8 mouse cellular contexts compared by ENCODE assay signal in the genomic region with DNA sequence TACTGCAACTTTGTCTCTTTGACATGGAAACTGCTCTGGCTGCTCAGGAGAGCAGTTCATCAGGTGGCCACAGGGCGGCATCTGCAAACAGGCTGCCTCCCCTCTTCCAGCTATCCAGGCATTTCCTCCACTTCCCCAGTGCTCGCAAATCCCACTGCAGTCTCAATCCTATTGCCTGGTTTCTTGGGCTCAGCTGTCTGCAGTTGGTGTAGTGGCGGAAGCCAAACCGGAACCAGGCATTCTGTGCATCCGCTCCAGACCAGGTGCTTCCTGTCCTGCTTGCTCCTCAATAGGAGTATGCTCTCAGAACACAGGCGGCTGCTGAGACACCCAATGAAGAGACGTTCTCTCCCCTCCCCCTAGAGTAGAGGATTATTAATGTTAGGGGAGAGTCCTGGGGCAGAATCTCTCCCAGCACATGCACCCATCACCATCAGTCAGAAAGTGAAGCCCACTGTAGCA. TPM values are rescaled to one million over a fixed set of nuclear protein-coding genes. Genes with fewer than 3 reads are reported as not detected.
A peak's percentile ranks its signal among the peaks of the same experiment; 100 is the strongest.
DNase-seq lines count a peak whose midpoint lies in the region; ATAC-seq and TF ChIP-seq lines count a peak whose summit lies in the region.

No protein-coding gene starts in this region.

- no peak overlapping the region for H3K4me3 ChIP-seq in cortical plate, adult 2 months (ENCODE audit: insufficient read depth, low read length)
- no peak overlapping the region for H3K4me3 ChIP-seq in intestine, embryonic 15.5 days (replicated peaks)
- no peak overlapping the region for H3K4me3 ChIP-seq in limb, embryonic 15.5 days
- H3K4me3 ChIP-seq in midbrain, postnatal 0 days (ENCODE audit: low read depth, low read length), result no peak overlapping the region

- TF ChIP-seq CTCF in cortical plate, adult 2 months (IDR thresholded peaks at IDR 0.05; ENCODE audit: extremely low read depth, insufficient read depth, low read length), result peak; percentile 66
- peak; percentile 75 for TF ChIP-seq CTCF in midbrain, postnatal 0 days (IDR thresholded peaks at IDR 0.05)

- H3K9me3 ChIP-seq in intestine, embryonic 15.5 days, result no peaks in the 10 kb centered on the region
- no peaks in the 10 kb centered on the region for H3K9me3 ChIP-seq in limb, embryonic 15.5 days
- no peaks in the 10 kb centered on the region for H3K9me3 ChIP-seq in midbrain, postnatal 0 days (ENCODE audit: low read length)

- peak; percentile 15; the same call in 1 of the 2 replicates for ATAC-seq in intestine, embryonic 15.5 days
- no peak for ATAC-seq in limb, embryonic 15.5 days (ENCODE audit: insufficient number of reproducible peaks, low FRiP score, low TSS enrichment, low read depth)
- peak; percentile 20; the same call in 1 of the 2 replicates for ATAC-seq in midbrain, postnatal 0 days (ENCODE audit: low FRiP score)

- H3K27ac ChIP-seq in cortical plate, adult 2 months (ENCODE audit: insufficient read depth, low read length), result no peak overlapping the region
- peak overlapping the region; percentile 37; the same call in 1 of the 2 replicates for H3K27ac ChIP-seq in intestine, embryonic 15.5 days
- peak overlapping the region; percentile 83 for H3K27ac ChIP-seq in limb, embryonic 15.5 days
- H3K27ac ChIP-seq in midbrain, postnatal 0 days (ENCODE audit: low read depth, low read length), result peak overlapping the region; percentile 38

- H3K9ac ChIP-seq in intestine, embryonic 15.5 days, result no peak overlapping the region
- H3K9ac ChIP-seq in limb, embryonic 15.5 days, result no peak overlapping the region
- no peak overlapping the region for H3K9ac ChIP-seq in midbrain, postnatal 0 days (replicated peaks; ENCODE audit: low read length, poor library complexity, severe bottlenecking)

- peaks cover 40% of the 10 kb centered on the region for H3K27me3 ChIP-seq in intestine, embryonic 15.5 days (replicated peaks)
- peaks cover 21% of the 10 kb centered on the region for H3K27me3 ChIP-seq in limb, embryonic 15.5 days
- H3K27me3 ChIP-seq in midbrain, postnatal 0 days (ENCODE audit: insufficient read depth, low read length), result peaks cover 31% of the 10 kb centered on the region

- no peak for TF ChIP-seq POLR2A in cortical plate, adult 2 months (IDR thresholded peaks at IDR 0.05; ENCODE audit: extremely low read depth, insufficient read depth, low read length)

- 56% methylated on average over 7 of the region's 7 CpGs for WGBS in intestine, embryonic 15.5 days
- 40% methylated on average over 7 of the region's 7 CpGs for WGBS in limb, embryonic 15.5 days
- 61% methylated on average over 7 of the region's 7 CpGs for WGBS in midbrain, postnatal 0 days

- DNase-seq in right cerebral cortex, adult 18-20 months, result peak; percentile 56
- no peak for DNase-seq in right cerebral cortex, postnatal 36 days (ENCODE audit: low spot score in 2 of 2)
- peak; percentile 72 for DNase-seq in gastrocnemius, postnatal 25 days
- peak; percentile 70 for DNase-seq in midbrain, postnatal 0 days (ENCODE audit: low spot score)
- peak; percentile 72 to 78 for DNase-seq in thymus, postnatal 36 days

- H3K36me3 ChIP-seq in intestine, embryonic 15.5 days, result peaks cover 35% of the 10 kb centered on the region
- H3K36me3 ChIP-seq in limb, embryonic 15.5 days, result peaks cover 47% of the 10 kb centered on the region
- peaks cover 32% of the 10 kb centered on the region for H3K36me3 ChIP-seq in midbrain, postnatal 0 days (ENCODE audit: insufficient read depth, low read length)

- H3K4me2 ChIP-seq in intestine, embryonic 15.5 days (replicated peaks), result no peak overlapping the region
- H3K4me2 ChIP-seq in limb, embryonic 15.5 days, result no peak overlapping the region
- H3K4me2 ChIP-seq in midbrain, postnatal 0 days (ENCODE audit: low read depth, low read length, poor library complexity, severe bottlenecking), result no peak overlapping the region

- no peaks in the 10 kb centered on the region for H3K4me1 ChIP-seq in cortical plate, adult 2 months (ENCODE audit: control insufficient read depth, insufficient read depth, low read length)
- peaks cover 12% of the 10 kb centered on the region for H3K4me1 ChIP-seq in intestine, embryonic 15.5 days (replicated peaks)
- H3K4me1 ChIP-seq in limb, embryonic 15.5 days, result peaks cover 49% of the 10 kb centered on the region
- no peaks in the 10 kb centered on the region for H3K4me1 ChIP-seq in midbrain, postnatal 0 days (ENCODE audit: insufficient read depth, low read length)

RNA-seq across cellular contexts. Expression of a gene that starts 1.4 kb away (rescaled TPM):
- polyA plus RNA-seq in cortical plate, adult 2 months (2012; rRNA removed), result 3.3 and 3.4 TPM in 2 replicates
- 1 to 10 TPM; 1.3 to 2.0 TPM for total RNA-seq in gastrocnemius, postnatal 25 days (2021)
- 5.1 and 5.5 TPM in 2 replicates for polyA plus RNA-seq in intestine, embryonic 15.5 days (2015; fragmentation: Nextera tagmentation; extraction: Ambion mirVana)
- polyA plus RNA-seq in limb, embryonic 15.5 days (2015; fragmentation: Nextera tagmentation; extraction: Ambion mirVana), result 5.6 and 6.0 TPM in 2 replicates
- 4.6 and 4.8 TPM in 2 replicates for total RNA-seq in midbrain, postnatal 0 days (2014; rRNA removed)
- 2.0 and 2.8 TPM in 2 replicates for polyA plus RNA-seq in midbrain, postnatal 0 days (2015; fragmentation: Nextera tagmentation; extraction: Ambion mirVana)

RNA-seq across cellular contexts. Expression of a gene that starts 12.2 kb away (rescaled TPM):
- polyA plus RNA-seq in cortical plate, adult 2 months (2012; rRNA removed), result 86.5 and 86.7 TPM in 2 replicates
- total RNA-seq in gastrocnemius, postnatal 25 days (2021), result 10 to 100 TPM; 20.0 to 22.2 TPM
- polyA plus RNA-seq in intestine, embryonic 15.5 days (2015; fragmentation: Nextera tagmentation; extraction: Ambion mirVana), result 14.8 and 17.0 TPM in 2 replicates
- polyA plus RNA-seq in limb, embryonic 15.5 days (2015; fragmentation: Nextera tagmentation; extraction: Ambion mirVana), result 13.5 and 13.8 TPM in 2 replicates
- total RNA-seq in midbrain, postnatal 0 days (2014; rRNA removed), result 87.2 and 102 TPM in 2 replicates
- 13.7 and 13.8 TPM in 2 replicates for polyA plus RNA-seq in midbrain, postnatal 0 days (2015; fragmentation: Nextera tagmentation; extraction: Ambion mirVana)

RNA-seq across cellular contexts. Expression of a gene that starts 13.8 kb away (rescaled TPM):
- 145 and 185 TPM in 2 replicates for polyA plus RNA-seq in cortical plate, adult 2 months (2012; rRNA removed)
- 10 to 100 TPM; 36.7 to 40.2 TPM for total RNA-seq in gastrocnemius, postnatal 25 days (2021)
- polyA plus RNA-seq in intestine, embryonic 15.5 days (2015; fragmentation: Nextera tagmentation; extraction: Ambion mirVana), result 59.9 and 68.3 TPM in 2 replicates
- 63.3 and 64.5 TPM in 2 replicates for polyA plus RNA-seq in limb, embryonic 15.5 days (2015; fragmentation: Nextera tagmentation; extraction: Ambion mirVana)
- 88.5 and 99.5 TPM in 2 replicates for total RNA-seq in midbrain, postnatal 0 days (2014; rRNA removed)
- 74.2 and 75.0 TPM in 2 replicates for polyA plus RNA-seq in midbrain, postnatal 0 days (2015; fragmentation: Nextera tagmentation; extraction: Ambion mirVana)

RNA-seq across cellular contexts. Expression of a gene that starts 22.9 kb away (rescaled TPM):
- 0.30 and 0.42 TPM in 2 replicates for polyA plus RNA-seq in cortical plate, adult 2 months (2012; rRNA removed)
- total RNA-seq in gastrocnemius, postnatal 25 days (2021), result under 1 TPM; 0.54 to 0.67 TPM
- polyA plus RNA-seq in intestine, embryonic 15.5 days (2015; fragmentation: Nextera tagmentation; extraction: Ambion mirVana), result 3.1 and 3.7 TPM in 2 replicates
- polyA plus RNA-seq in limb, embryonic 15.5 days (2015; fragmentation: Nextera tagmentation; extraction: Ambion mirVana), result 3.8 and 5.5 TPM in 2 replicates
- total RNA-seq in midbrain, postnatal 0 days (2014; rRNA removed), result not detected in 2 replicates
- 0.39 and 0.71 TPM in 2 replicates for polyA plus RNA-seq in midbrain, postnatal 0 days (2015; fragmentation: Nextera tagmentation; extraction: Ambion mirVana)

RNA-seq across cellular contexts. Expression of a gene that starts 37.2 kb away (rescaled TPM):
- 9.6 and 13.4 TPM in 2 replicates for polyA plus RNA-seq in cortical plate, adult 2 months (2012; rRNA removed)
- 1 to 10 TPM; 5.9 to 7.1 TPM for total RNA-seq in gastrocnemius, postnatal 25 days (2021)
- 84.2 and 85.5 TPM in 2 replicates for polyA plus RNA-seq in intestine, embryonic 15.5 days (2015; fragmentation: Nextera tagmentation; extraction: Ambion mirVana)
- 80.6 and 81.7 TPM in 2 replicates for polyA plus RNA-seq in limb, embryonic 15.5 days (2015; fragmentation: Nextera tagmentation; extraction: Ambion mirVana)
- 3.9 and 4.3 TPM in 2 replicates for total RNA-seq in midbrain, postnatal 0 days (2014; rRNA removed)
- 12.8 and 14.7 TPM in 2 replicates for polyA plus RNA-seq in midbrain, postnatal 0 days (2015; fragmentation: Nextera tagmentation; extraction: Ambion mirVana)

Comparison
In these comparisons a context has a peak if more than half of its experiments do, and no peak if none do; other contexts are left out.
1. DNase-seq: peak in right cerebral cortex, adult 18-20 months (single experiment), gastrocnemius, postnatal 25 days (single experiment), midbrain, postnatal 0 days (single experiment) and thymus, postnatal 36 days (2 of 2); none in right cerebral cortex, postnatal 36 days (0 of 2).